Mouse (Mus musculus): ENCODE data around the gene Axin2.

DNA sequence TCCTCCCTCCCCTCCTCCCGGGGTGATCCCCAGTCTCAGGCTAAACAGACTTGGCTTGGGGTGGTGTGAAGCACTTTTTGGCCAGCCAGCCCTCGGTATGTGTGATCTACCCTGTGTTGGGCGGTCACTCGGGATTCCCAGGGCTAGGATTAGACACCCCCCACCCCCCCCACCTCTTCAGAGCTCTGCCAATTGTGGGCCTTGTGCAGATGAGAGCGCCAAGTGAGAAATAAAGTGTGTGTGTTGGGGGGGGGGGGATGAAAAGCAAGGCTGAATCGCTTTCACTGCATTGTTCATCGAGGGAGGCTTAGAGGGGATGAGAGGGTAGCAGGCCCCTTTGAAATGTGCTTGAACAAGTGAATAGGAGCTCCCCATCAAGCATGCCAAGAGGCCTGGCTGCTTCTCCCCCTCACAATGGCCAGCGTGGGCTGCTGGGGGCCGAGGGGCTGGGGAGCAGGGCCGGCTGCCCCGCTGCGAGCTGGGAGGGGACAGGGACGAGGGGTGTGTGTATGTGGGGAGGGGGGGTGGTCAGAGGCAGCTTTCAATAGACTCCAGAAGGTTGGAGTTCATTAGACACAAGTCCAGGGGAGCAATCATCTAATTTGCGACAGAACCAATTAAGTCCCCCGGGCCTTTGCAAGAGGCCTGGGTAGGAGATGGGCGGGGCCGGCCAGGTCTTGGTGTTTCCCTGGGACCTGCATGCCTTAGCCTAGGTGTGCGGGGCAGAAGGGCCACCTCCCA is 15.1 kb downstream of the Axin2 start:
- no peak for TF ChIP-seq CTCF (IDR thresholded peaks at IDR 0.05; ENCODE audit: borderline replicate concordance, insufficient read depth, low read depth, low read length)
- TF ChIP-seq POLR2A (IDR thresholded peaks at IDR 0.05; ENCODE audit: borderline replicate concordance, insufficient read depth, low read length): no peak

Measured in cerebellum, adult 2 months (tissue).